Mouse (Mus musculus) heart, postnatal 0 days (tissue): Measurements from ENCODE around the gene 1700088E04Rik.

Experiments used
- CTCF ChIP-seq: IDR thresholded peaks from 2 replicates; pipeline ENCODE4 v1.5.1; 2016; ENCODE audit warnings: antibody characterized with exemption, control low read depth, low read depth
- EP300 ChIP-seq: IDR thresholded peaks from 2 replicates; pipeline ENCODE4 v1.6.1; 2016; ENCODE audit warnings: antibody characterized with exemption, low read depth

DNA sequence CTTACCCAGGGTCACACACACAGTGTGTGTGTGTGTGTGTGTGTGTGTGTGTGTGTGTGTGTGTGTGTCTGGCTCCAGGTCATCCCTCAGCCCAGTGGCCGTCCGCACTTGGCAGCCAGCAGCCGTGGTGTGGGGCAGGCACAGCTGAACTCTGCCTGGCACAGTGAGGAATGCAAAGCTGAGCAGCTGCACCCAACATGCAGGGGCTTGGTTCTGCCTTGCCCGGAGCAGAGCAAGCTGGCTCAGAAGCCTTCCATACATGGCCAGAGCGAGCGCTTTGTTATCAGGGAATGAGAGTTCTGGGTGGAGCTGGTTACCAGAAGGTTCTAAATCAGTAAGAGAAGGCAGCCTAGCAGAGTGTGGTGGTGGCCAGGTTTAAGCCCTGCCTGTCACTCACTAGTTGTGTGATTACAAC, 43.4 kb downstream of the 1700088E04Rik start:
- no peak for TF ChIP-seq CTCF
- peak; percentile 48; the same call in 1 of the 2 replicates for TF ChIP-seq EP300
